Mouse (Mus musculus) heart, embryonic 13.5 days (tissue): ENCODE results near the gene Tmem138. TPM values are rescaled to one million over a fixed set of nuclear protein-coding genes. Genes with fewer than 3 reads are reported as not detected.
"Not testable (repeated sequence)": the region's sequence is repeated elsewhere in the genome, so short reads cannot be mapped to it uniquely, and the experiment has no call there.

Experiments used
- ATAC-seq: fragments of 200-750 bp; cut with Nextera tagmentation; 2 replicates; pipeline ENCODE4 v1.8.0; 2017; ENCODE audit warnings: moderate TSS enrichment; ENCODE audit not compliant: insufficient number of reproducible peaks, low FRiP score, low TSS enrichment; ENCODE audit errors: extremely low read depth
- H3K27ac ChIP-seq: fragments of 300-500 bp; sonication (generic); replicated peaks from 2 replicates; pipeline ENCODE4 v1.5.1; 2015; ENCODE audit warnings: moderate library complexity, mild to moderate bottlenecking, inconsistent platforms
- H3K27me3 ChIP-seq: fragments of 300-500 bp; sonication (generic); replicated peaks from 2 replicates; pipeline ENCODE4 v1.6.1; 2015; ENCODE audit warnings: mild to moderate bottlenecking, inconsistent platforms
- H3K36me3 ChIP-seq: fragments of 300-500 bp; sonication (generic); 2 replicates; pipeline ENCODE4 v1.6.1; 2015; ENCODE audit warnings: mild to moderate bottlenecking, inconsistent platforms
- H3K4me1 ChIP-seq: fragments of 300-500 bp; sonication (generic); 2 replicates; pipeline ENCODE4 v1.6.1; 2015; ENCODE audit warnings: inconsistent platforms
- H3K4me2 ChIP-seq: fragments of 300-500 bp; sonication (generic); 2 replicates; pipeline ENCODE4 v1.6.1; 2015; ENCODE audit warnings: inconsistent platforms, mild to moderate bottlenecking, moderate library complexity
- H3K4me3 ChIP-seq: fragments of 300-500 bp; sonication (generic); 2 replicates; pipeline ENCODE4 v1.5.1; 2015; ENCODE audit warnings: moderate library complexity, mild to moderate bottlenecking, inconsistent platforms
- H3K9ac ChIP-seq: fragments of 300-500 bp; sonication (generic); 2 replicates; pipeline ENCODE4 v1.6.1; 2015; ENCODE audit warnings: inconsistent platforms, mild to moderate bottlenecking, moderate library complexity
- H3K9me3 ChIP-seq: fragments of 300-500 bp; sonication (generic); 2 replicates; pipeline ENCODE4 v1.6.1; 2016; ENCODE audit warnings: inconsistent platforms
- WGBS: fragments of 180-500 bp; shearing (Covaris S2); methylation state at CpG from one replicate; pipeline ENCODE4 v1.1.7; 2015; ENCODE audit warnings: mixed read lengths; 5-methylcytosine and 5-hydroxymethylcytosine counted together
- polyA plus RNA-seq: library from polyadenylated mRNA; unstranded; fragments of >200 nt; fragmentation: Nextera tagmentation; extraction: Ambion mirVana; gene quantifications from 2 replicates; pipeline ENCODE4 v1.2.1, GENCODE M21; 2015

Gene Tmem138
- polyA plus RNA-seq, 1 experiment from 2014 or later: 27.1 TPM

DNA sequence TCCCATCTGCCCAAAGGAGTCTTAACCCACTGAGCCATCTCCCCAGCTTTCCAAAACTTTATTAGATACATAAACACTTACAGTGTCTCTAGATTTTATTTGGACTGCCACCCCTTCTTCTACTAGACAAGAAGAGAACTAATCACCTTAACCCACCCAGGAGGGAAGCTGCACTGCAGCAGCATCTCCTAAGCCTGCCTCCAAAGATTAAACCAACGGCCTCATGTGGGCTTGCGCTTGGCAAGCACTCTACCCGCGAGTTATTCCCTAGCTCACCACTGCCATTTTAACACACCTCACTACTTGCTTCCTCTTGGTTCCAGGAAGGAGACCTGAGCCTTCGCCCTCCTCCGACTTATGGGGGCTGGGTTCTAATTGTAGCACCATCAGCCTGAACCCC, 12.9 kb downstream of the Tmem138 start:
- Histone ChIP-seq H3K9ac (no peak overlapping the region), H3K4me1 (peaks cover 18% of the 10 kb centered on the region), H3K4me3 (no peak overlapping the region), H3K36me3 (peaks cover 15% of the 10 kb centered on the region), H3K9me3 (peaks cover 5% of the 10 kb centered on the region; the same call in 1 of the 2 replicates), H3K4me2 (no peak overlapping the region), H3K27ac (no peak overlapping the region), H3K27me3 (no peaks in the 10 kb centered on the region)
- WGBS: 75% methylated on average over 6 of the region's 6 CpGs
- no peak for ATAC-seq

DNA sequence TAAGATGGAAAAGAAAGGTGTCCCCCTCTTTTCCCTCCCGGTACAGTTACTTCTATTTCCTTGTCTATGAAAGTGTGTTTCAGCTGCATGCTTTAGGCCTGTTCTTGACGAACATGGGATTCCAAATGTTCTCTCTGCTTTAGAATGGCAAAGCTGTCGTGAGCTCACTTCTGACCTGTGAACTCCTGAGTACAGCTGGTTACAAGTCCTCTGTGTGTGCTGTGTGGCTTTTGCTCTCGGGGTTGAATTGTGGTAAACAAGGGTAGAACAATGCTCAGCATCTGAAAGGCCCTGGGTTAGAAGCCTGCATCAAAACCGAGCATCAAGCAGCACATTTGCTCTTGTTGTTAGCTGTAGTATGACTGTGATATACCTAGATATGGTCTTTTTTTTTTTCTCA, 14.8 kb downstream of the Tmem138 start:
- Histone ChIP-seq H3K4me2 (no peak overlapping the region), H3K36me3 (peaks cover under 1% of the 10 kb centered on the region; the same call in 1 of the 2 replicates), H3K9me3 (peaks cover 1% of the 10 kb centered on the region; the same call in 1 of the 2 replicates), H3K27ac (peak overlapping the region; percentile 93), H3K4me3 (no peak overlapping the region), H3K9ac (peak overlapping the region; percentile 42; the same call in 1 of the 2 replicates), H3K27me3 (no peaks in the 10 kb centered on the region), H3K4me1 (peaks cover 18% of the 10 kb centered on the region)
- no peak for ATAC-seq
- WGBS: 60% methylated on average over 5 of the region's 5 CpGs

DNA sequence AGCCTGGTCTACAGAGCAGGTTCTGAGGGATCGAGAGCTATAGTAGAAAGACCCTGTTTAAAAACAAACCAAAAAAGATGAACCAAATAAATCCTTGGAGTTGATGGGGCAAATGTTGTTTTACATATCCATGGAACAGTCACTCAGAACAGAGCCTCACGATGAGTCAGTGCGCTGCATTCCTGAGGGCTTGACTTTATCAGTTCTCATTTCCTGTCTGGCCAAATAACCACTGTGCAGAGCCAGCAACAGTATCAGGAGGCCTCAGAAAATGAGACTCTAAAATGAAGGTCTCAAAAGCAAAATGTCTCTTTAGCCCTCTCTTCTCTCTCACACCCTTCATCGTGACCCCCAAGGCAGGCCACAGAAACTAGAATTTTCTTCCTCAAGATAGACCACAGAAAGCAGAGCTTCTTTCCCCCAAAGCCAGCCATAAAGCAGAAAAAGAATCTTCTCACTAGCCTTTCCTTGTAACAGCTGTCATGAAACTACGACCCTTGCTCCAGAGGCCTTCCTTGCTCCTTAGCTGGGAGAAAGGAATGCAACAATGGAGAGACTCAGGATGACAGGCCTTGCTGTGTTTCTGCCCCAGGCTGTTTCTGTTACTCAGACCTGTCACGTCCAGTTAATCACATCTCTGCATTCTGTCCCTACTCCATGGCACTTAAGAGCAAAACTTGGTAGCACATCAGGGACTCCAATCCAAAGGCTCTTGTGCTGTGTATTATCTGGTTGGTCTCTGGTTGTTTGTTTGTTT, 15.4 kb downstream of the Tmem138 start:
- peak overlapping the region; percentile 42 for H3K9ac ChIP-seq

DNA sequence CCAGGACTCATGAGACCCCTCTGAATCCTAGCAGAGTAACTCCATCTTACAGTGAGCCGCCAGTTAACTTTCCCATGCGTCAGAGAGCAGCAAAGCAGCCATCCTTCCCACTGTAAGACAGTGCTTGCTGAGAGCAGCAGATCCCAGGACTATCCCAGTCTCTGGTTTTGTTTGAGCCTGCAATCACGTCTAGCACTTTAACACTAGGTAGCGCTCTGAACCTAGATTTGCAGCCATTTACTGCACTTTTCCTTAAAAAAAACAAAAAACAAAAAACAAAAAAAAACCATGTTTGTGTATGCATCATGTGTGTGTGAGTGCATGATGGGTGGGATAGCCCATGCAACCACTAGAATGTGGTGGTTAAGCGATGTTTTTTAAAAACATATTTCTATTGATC, 17.1 kb downstream of the Tmem138 start:
- Histone ChIP-seq H3K36me3 (no peaks in the 10 kb centered on the region), H3K9ac (no peak overlapping the region), H3K27ac (no peak overlapping the region), H3K4me2 (no peak overlapping the region), H3K4me1 (peaks cover 31% of the 10 kb centered on the region), H3K27me3 (no peaks in the 10 kb centered on the region), H3K4me3 (no peak overlapping the region), H3K9me3 (no peaks in the 10 kb centered on the region)
- no peak for ATAC-seq
- WGBS: 30% methylated on average over 5 of the region's 5 CpGs

More for the DNA sequence above, 15.4 kb downstream of the Tmem138 start:
- Histone ChIP-seq H3K27ac (peak overlapping the region; percentile 93), H3K4me2 (no peak overlapping the region), H3K27me3 (no peaks in the 10 kb centered on the region), H3K9me3 (no peaks in the 10 kb centered on the region), H3K4me3 (no peak overlapping the region), H3K36me3 (no peaks in the 10 kb centered on the region), H3K4me1 (peaks cover 21% of the 10 kb centered on the region)
- ATAC-seq: peak; percentile 68; the same call in 1 of the 2 replicates
- 33% methylated on average over 6 of the region's 6 CpGs for WGBS

DNA sequence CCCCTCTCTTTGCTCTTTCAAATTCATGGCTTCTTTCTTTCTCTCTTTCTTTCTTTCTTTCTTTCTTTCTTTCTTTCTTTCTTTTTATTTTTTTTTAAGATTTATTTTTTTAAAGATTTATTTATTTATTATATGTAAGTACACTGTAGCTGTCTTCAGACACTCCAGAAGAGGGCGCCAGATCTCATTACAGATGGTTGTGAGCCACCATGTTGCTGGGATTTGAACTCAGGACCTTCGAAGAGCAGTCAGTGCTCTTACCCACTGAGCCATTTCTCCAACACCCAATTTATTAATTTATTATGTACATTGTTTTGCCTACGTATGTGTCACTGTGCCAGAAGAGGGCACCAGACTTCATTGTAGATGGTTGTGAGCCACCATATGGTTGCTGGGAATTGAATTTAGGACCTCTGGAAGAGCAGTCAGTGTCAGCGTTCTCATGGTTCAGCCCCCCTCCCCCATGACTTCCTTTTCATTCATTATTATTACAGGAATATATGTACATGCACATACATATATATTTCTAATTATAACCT, 19.3 kb downstream of the Tmem138 start:
- not testable (repeated sequence) for H3K9ac ChIP-seq, H3K27me3 ChIP-seq, H3K4me3 ChIP-seq, H3K36me3 ChIP-seq, H3K9me3 ChIP-seq, H3K4me2 ChIP-seq, ATAC-seq, H3K27ac ChIP-seq
- peaks cover 37% of the 10 kb centered on the region for H3K4me1 ChIP-seq
- WGBS: 70% methylated on average over 4 of the region's 4 CpGs

DNA sequence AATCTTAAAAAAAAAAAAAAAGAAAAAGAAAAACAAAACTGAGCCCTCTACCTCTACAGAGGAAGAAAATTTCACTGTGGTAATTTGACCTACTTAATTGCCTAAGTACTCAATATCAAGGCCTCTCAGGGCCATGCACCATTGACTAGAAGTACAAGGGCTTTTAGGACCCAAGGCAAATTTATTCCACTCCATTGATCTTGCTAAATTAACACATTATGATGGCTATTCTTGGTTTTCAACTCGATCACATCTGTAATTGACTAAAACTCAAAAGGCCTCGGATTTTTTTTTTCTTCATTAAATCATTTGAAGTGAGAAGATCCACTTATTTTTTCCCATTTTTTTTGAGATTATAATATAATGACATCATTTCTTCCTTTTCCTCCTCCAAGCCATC, 19.7 kb downstream of the Tmem138 start:
- H3K4me2 ChIP-seq: no peak overlapping the region
- H3K27ac ChIP-seq: no peak overlapping the region
- no peaks in the 10 kb centered on the region for H3K27me3 ChIP-seq
- no peak overlapping the region for H3K4me3 ChIP-seq
- ATAC-seq: no peak
- H3K4me1 ChIP-seq: peaks cover 35% of the 10 kb centered on the region
- no peaks in the 10 kb centered on the region for H3K9me3 ChIP-seq
- H3K9ac ChIP-seq: no peak overlapping the region
- 71% methylated on average over 2 of the region's 2 CpGs for WGBS
- peaks cover 9% of the 10 kb centered on the region for H3K36me3 ChIP-seq

DNA sequence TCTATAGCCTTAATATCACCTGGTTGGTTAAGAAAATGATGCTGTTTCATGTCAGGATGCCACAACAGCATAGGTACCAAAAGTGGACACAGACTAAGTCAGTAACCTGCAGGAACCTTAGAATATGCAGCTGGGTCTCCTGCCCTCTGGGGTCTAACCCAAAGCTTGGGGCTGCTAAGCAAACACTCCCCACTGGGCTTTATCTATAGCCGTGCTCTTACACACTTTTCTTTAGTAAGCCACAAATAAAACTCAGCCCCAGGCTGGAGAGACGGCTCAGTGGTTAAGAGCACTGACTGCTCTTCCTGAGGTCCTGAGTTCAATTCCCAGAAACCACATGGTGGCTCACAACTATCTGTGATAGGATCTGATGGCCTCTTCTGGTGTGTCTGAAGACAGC, 20.2 kb downstream of the Tmem138 start:
- WGBS: 58% methylated on average over 2 of the region's 2 CpGs
- H3K27me3 ChIP-seq: no peaks in the 10 kb centered on the region
- no peak overlapping the region for H3K9ac ChIP-seq
- H3K27ac ChIP-seq: no peak overlapping the region
- H3K4me1 ChIP-seq: peaks cover 31% of the 10 kb centered on the region
- no peak overlapping the region for H3K4me3 ChIP-seq
- H3K4me2 ChIP-seq: no peak overlapping the region
- no peaks in the 10 kb centered on the region for H3K9me3 ChIP-seq
- H3K36me3 ChIP-seq: peaks cover 13% of the 10 kb centered on the region
- no peak for ATAC-seq

DNA sequence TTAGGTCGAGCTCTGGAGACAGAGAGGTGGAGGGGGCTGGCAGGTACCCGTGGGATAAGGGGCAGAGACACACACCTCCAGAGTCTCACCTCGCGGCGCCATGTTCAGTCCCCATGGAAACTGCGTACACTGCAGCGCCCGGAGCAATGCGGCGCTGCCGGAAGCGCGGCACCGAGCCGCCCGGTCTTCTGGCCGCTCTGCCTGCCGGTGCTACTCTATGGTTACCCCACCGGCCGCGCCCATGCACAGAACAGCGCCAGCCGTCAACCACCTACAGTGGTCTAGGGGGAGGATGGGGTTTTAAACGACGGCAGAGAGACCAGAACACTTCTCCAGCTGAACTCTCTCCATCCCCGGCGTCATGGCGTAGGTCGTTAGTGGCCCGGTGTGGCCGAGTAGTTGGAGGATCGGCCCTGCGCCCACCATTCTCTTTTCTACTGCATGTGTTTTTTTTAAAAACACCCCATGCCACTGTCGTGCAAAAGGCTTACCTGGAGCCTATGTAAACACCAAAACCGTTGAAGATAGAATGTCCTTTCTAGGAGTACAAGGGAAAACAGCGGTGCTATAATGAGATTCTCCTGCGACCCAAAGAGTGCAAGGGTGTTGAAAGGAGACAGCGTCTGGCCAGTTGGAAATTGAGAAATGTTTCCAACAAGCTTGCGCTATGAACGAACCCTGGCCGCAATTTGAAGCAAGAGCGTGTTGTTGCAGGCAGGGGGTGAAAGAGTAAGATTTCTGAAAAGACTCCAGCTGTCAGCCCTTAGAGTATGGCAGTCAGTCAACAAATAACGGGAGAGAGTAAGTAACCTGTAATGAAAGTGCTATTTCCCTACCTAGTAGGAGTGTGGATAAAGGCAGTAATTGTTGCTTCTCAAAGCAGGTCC, 21.3 kb downstream of the Tmem138 start, which contains the start of gene Tmem216:
Tmem216 (minus strand) TSS at position 615 of the 887 bp plus-strand sequence.
- no peaks in the 10 kb centered on the region for H3K27me3 ChIP-seq
- peak; percentile 85 for ATAC-seq
- H3K4me3 ChIP-seq: peak within 1 kb of the TSS; percentile 69
- peaks cover 19% of the 10 kb centered on the region for H3K4me1 ChIP-seq
- peak within 1 kb of the TSS; percentile 85 for H3K9ac ChIP-seq
- no peaks in the 10 kb centered on the region for H3K9me3 ChIP-seq
- peak within 1 kb of the TSS; percentile 83 for H3K27ac ChIP-seq
- H3K36me3 ChIP-seq: peaks cover 25% of the 10 kb centered on the region
- WGBS: 1% methylated on average over 43 of the region's 43 CpGs
- H3K4me2 ChIP-seq: peak within 1 kb of the TSS; percentile 82

DNA sequence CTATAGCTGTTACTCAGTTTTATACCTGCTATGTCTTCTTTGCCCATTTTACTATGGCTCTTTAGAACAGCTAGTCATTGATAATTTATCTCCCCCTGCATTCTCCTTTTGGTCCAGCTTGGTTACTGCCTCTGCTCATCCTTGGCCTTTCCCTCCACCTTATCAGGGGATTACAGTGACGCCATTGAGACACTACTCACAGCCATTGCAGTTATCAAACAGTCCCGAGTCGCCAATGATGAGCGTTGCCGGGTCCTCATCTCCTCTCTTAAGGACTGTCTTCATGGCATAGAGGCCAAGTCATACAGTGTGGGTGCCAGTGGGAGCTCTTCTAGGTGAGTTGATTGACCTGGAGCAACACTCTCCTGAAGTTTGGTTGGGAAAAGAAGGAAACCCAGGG, 37.7 kb downstream of the Tmem138 start:
- ATAC-seq: no peak
- Histone ChIP-seq H3K4me3 (no peak overlapping the region), H3K27ac (no peak overlapping the region), H3K4me1 (no peaks in the 10 kb centered on the region), H3K9me3 (no peaks in the 10 kb centered on the region), H3K9ac (no peak overlapping the region), H3K36me3 (peaks cover 94% of the 10 kb centered on the region), H3K27me3 (no peaks in the 10 kb centered on the region), H3K4me2 (no peak overlapping the region)
- 74% methylated on average over 5 of the region's 5 CpGs for WGBS

DNA sequence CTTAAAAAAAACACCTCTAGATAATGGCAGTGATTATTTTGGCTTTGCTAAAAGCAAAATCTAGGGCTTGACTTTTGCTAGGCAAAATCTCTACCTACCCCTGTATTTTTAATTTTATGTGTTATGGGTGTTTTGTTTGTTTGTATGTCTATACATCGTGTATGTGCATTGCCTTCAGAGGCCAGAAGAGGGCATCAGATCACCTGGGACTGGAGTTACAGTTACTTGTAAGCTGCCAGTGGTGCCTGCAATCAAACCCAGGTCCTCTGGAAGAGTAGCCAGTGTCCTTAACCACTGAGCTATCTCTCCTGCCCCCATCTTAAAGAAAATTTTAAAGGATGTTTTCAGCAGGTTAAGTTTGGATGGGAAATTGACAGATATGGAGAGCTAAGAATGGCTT, 47.1 kb downstream of the Tmem138 start:
- no peak for ATAC-seq

DNA sequence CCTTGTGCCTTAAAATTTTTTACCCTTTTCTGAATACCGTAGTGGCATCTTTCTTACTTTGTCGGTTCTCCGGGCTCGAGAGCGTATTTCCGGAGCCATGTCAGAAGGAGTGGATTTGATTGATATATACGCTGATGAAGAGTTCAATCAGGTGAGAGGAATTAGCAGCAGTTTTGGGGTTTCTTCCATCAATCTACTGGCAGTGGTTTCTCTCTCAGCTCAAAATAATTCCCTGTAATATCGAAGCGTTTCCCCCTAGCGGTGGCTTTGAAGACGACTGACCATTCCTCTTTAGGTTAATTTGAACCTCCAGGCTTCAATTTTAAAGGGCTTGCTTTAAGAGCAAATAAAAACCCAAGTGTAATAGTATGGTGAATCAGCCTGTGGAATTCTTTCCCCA, 51.3 kb downstream of the Tmem138 start, which contains the start of gene Sdhaf2:
Sdhaf2 (minus strand) TSS at position 233 of the 400 bp plus-strand sequence.
- H3K9me3 ChIP-seq: no peaks in the 10 kb centered on the region
- H3K9ac ChIP-seq: peak within 1 kb of the TSS; percentile 93
- no peak for ATAC-seq
- peak within 1 kb of the TSS; percentile 79 for H3K4me2 ChIP-seq
- H3K27ac ChIP-seq: peak within 1 kb of the TSS; percentile 95
- under 1% methylated on average over 11 of the region's 11 CpGs for WGBS
- H3K4me1 ChIP-seq: peaks cover 38% of the 10 kb centered on the region
- peaks cover 44% of the 10 kb centered on the region for H3K36me3 ChIP-seq
- peak within 1 kb of the TSS; percentile 72 for H3K4me3 ChIP-seq
- H3K27me3 ChIP-seq: no peaks in the 10 kb centered on the region

More for the DNA sequence above, 47.1 kb downstream of the Tmem138 start:
- Histone ChIP-seq H3K4me1 (peaks cover 20% of the 10 kb centered on the region), H3K27ac (no peak overlapping the region), H3K4me3 (no peak overlapping the region), H3K4me2 (no peak overlapping the region), H3K27me3 (no peaks in the 10 kb centered on the region), H3K9ac (no peak overlapping the region), H3K36me3 (peaks cover 75% of the 10 kb centered on the region), H3K9me3 (no peaks in the 10 kb centered on the region)
- WGBS: 97% methylated on average over 1 of the region's 1 CpGs
